Mouse (Mus musculus) limb, embryonic 14.5 days (tissue): Measurements from ENCODE around the gene Efhc1. TPM values are rescaled to one million over a fixed set of nuclear protein-coding genes. Genes with fewer than 3 reads are reported as not detected.

Source experiments
- ATAC-seq: fragments of 200-750 bp; cut with Nextera tagmentation; 2 replicates; pipeline ENCODE4 v1.8.0; 2017; ENCODE audit warnings: low read depth, moderate number of reproducible peaks, moderate TSS enrichment; ENCODE audit not compliant: low FRiP score
- DNase-seq: peaks from one replicate; pipeline ENCODE4 v3.0.0-alpha.2; 2015; ENCODE audit warnings: low spot score
- H3K27ac ChIP-seq: fragments of 300-500 bp; sonication (generic); replicated peaks from 2 replicates; pipeline ENCODE4 v1.5.1; 2014; ENCODE audit warnings: low read depth, mild to moderate bottlenecking, low read length, moderate library complexity, mixed read lengths
- H3K27me3 ChIP-seq: fragments of 300-500 bp; sonication (generic); 2 replicates; pipeline ENCODE4 v1.6.1; 2014; ENCODE audit warnings: low read length, mixed read lengths; ENCODE audit not compliant: control insufficient read depth, insufficient read depth
- H3K36me3 ChIP-seq: fragments of 300-500 bp; sonication (generic); 2 replicates; pipeline ENCODE4 v1.6.1; 2014; ENCODE audit warnings: mild to moderate bottlenecking, low read length, moderate library complexity, mixed read lengths; ENCODE audit not compliant: control insufficient read depth, insufficient read depth
- H3K4me1 ChIP-seq: fragments of 300-500 bp; sonication (generic); 2 replicates; pipeline ENCODE4 v1.6.1; 2014; ENCODE audit warnings: antibody characterized with exemption, low read length, mixed read lengths; ENCODE audit not compliant: control insufficient read depth, insufficient read depth
- H3K4me2 ChIP-seq: fragments of 300-500 bp; sonication (generic); replicated peaks from 2 replicates; pipeline ENCODE4 v1.6.1; 2014; ENCODE audit warnings: low read depth, mild to moderate bottlenecking, low read length, moderate library complexity; ENCODE audit not compliant: severe bottlenecking
- H3K4me3 ChIP-seq: fragments of 300-500 bp; sonication (generic); replicated peaks from 2 replicates; pipeline ENCODE4 v1.5.1; 2014; ENCODE audit warnings: low read length
- H3K9ac ChIP-seq: fragments of 300-500 bp; sonication (generic); 2 replicates; pipeline ENCODE4 v1.6.1; 2014; ENCODE audit warnings: mild to moderate bottlenecking, low read depth, low read length, moderate library complexity; ENCODE audit not compliant: severe bottlenecking
- H3K9me3 ChIP-seq: fragments of 300-500 bp; sonication (generic); 2 replicates; pipeline ENCODE4 v1.6.1; 2016; ENCODE audit warnings: low read length; ENCODE audit not compliant: control insufficient read depth
- POLR2A ChIP-seq: fragments of 200-500 bp; IDR thresholded peaks from 2 replicates; pipeline ENCODE4 v1.8.0; 2012; ENCODE audit warnings: inconsistent platforms, mild to moderate bottlenecking, moderate library complexity, borderline replicate concordance; ENCODE audit not compliant: insufficient read depth, insufficient read length; ENCODE audit errors: extremely low read depth
- WGBS: fragments of 180-500 bp; shearing (Covaris S2); extraction: QIAGEN DNeasy Blood & Tissue Kit; methylation state at CpG from one replicate; pipeline ENCODE4 v1.1.7; 2014; 5-methylcytosine and 5-hydroxymethylcytosine counted together
- polyA plus RNA-seq, 2 experiments: library from polyadenylated mRNA; depleted of rRNA in 1 of 2; stranded (reverse) in 1 of 2; unstranded in 1 of 2; fragments of >200 nt; fragmentation: Nextera tagmentation in 1 of 2; extraction: Ambion mirVana in 1 of 2; gene quantifications; 2 replicates each; pipeline versions ENCODE4 v1.2.1 to v1.2.3; 2012 to 2014

Gene Efhc1
- polyA plus RNA-seq, 2 experiments: 2.7 to 3.1 TPM

GRCm38 (mm10) chr1:21040173-21040572 is 88.7 kb downstream of the Efhc1 start:
- no peak for ATAC-seq
- no peak overlapping the region for H3K27ac ChIP-seq
- H3K27me3 ChIP-seq: no peaks in the 10 kb centered on the region
- no peaks in the 10 kb centered on the region for H3K9me3 ChIP-seq
- no peak overlapping the region for H3K4me3 ChIP-seq
- H3K4me2 ChIP-seq: no peak overlapping the region
- DNase-seq: no peak
- H3K36me3 ChIP-seq: peaks cover 19% of the 10 kb centered on the region; the same call in 1 of the 2 replicates
- H3K9ac ChIP-seq: no peak overlapping the region
- no peak for TF ChIP-seq POLR2A
- peaks cover 21% of the 10 kb centered on the region for H3K4me1 ChIP-seq
- WGBS: 90% methylated on average over 7 of the region's 7 CpGs

Other genes starting within 250 kb of the Efhc1 start
- gene Il17a, start 220.7 kb upstream of the Efhc1 start, polyA plus RNA-seq (2012; rRNA removed): not detected in 2 replicates
- gene Il17a, start 220.7 kb upstream of the Efhc1 start, polyA plus RNA-seq (2014; fragmentation: Nextera tagmentation; extraction: Ambion mirVana): not detected in 2 replicates
- gene Il17f, start 161.0 kb upstream of the Efhc1 start, polyA plus RNA-seq (2012; rRNA removed): 0.45 and 0.72 TPM in 2 replicates
- gene Il17f, start 161.0 kb upstream of the Efhc1 start, polyA plus RNA-seq (2014; fragmentation: Nextera tagmentation; extraction: Ambion mirVana): not detected in 2 replicates
- gene Mcm3, start 131.3 kb upstream of the Efhc1 start, polyA plus RNA-seq (2012; rRNA removed): 91.1 and 92.3 TPM in 2 replicates
- gene Mcm3, start 131.3 kb upstream of the Efhc1 start, polyA plus RNA-seq (2014; fragmentation: Nextera tagmentation; extraction: Ambion mirVana): 125 TPM in 2 replicates
- gene Paqr8, start 61.0 kb upstream of the Efhc1 start, polyA plus RNA-seq (2012; rRNA removed): 5.7 and 10.9 TPM in 2 replicates
- gene Paqr8, start 61.0 kb upstream of the Efhc1 start, polyA plus RNA-seq (2014; fragmentation: Nextera tagmentation; extraction: Ambion mirVana): 6.4 and 7.9 TPM in 2 replicates
- gene Tram2, start 127.6 kb downstream of the Efhc1 start, polyA plus RNA-seq (2012; rRNA removed): 20.3 and 25.0 TPM in 2 replicates
- 15.5 and 17.8 TPM in 2 replicates for gene Tram2, start 127.6 kb downstream of the Efhc1 start, polyA plus RNA-seq (2014; fragmentation: Nextera tagmentation; extraction: Ambion mirVana)